Mouse (Mus musculus) spleen, postnatal 10 days (tissue): ENCODE data around the gene Slc23a4.

Experiments used
- DNase-seq, 2 experiments: peaks; one replicate each; pipeline ENCODE4 v3.0.0; 2021 to 2022; ENCODE audit warnings: low spot score in 2 of 2

Slc23a4 gene

GRCm38 (mm10) chr6:34988081-34988761 is at the start of gene Slc23a4:
Gene Slc23a4, minus strand, starts transcription at chr6:34988404.
- no peak for DNase-seq

DNA sequence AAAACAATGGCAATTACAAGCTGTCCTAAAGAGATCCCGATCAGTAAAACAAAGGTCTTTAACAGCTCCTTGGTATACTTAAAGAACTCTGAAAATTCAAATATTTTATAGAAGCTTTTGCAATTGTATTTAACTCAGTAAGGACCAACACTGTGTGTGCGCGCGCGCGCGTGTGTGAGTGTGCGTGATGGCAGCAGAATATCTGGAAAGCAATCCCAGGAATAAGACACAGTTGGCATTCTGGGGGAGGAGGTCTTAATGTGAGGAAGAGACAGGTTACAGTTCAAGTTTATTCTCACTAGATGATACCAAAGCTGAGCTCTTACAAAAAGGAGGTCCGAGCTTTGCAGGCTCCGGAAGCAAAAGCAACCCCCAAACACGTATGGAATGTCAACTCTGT is 45.1 kb upstream of the Slc23a4 start:
- DNase-seq = no peak

GRCm38 (mm10) chr6:35032704-35033103 is 44.5 kb upstream of the Slc23a4 start:
- no peak for DNase-seq

DNA sequence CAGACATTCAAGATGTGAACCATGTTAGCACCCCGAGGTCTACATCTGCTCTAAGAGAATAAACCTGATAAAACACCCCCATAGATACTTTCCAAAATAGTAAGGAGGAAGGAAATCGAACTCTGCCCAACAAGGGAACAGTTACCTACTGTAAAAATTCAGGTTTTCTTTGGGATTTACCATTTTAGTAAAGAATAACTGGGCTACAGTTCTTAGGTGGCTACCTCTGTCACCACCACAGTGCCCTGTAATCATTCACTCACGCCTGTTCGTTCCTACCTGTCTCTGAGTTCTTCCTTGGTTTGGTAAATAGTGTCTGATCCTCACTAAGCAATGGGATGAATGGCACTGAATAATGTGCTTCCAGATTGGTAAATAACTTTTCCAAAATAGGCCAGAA is 42.6 kb upstream of the Slc23a4 start:
- DNase-seq = no peak

- DNase-seq = no peak
Observed at GRCm38 (mm10) chr6:35030226-35030625, 42.0 kb upstream of the Slc23a4 start.

DNA sequence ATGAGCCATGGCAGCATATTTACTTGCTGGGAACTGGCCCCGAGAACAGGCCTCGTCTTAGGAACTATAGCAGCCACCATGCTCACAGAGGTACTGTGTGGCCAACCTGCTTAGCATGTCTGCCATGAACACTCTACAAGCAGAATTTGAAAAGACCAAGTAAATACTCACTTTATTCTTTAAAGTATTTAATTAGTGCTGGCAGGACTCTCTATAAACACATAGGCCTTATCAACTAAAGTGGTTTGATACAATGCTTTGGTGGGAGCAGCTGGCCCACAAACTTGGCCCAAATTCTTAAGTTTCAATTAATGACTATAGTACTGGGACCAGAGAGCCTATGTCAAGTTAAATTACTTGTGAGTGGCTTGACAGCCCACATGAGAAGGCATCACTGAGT is 39.8 kb upstream of the Slc23a4 start:
- no peak for DNase-seq

DNA sequence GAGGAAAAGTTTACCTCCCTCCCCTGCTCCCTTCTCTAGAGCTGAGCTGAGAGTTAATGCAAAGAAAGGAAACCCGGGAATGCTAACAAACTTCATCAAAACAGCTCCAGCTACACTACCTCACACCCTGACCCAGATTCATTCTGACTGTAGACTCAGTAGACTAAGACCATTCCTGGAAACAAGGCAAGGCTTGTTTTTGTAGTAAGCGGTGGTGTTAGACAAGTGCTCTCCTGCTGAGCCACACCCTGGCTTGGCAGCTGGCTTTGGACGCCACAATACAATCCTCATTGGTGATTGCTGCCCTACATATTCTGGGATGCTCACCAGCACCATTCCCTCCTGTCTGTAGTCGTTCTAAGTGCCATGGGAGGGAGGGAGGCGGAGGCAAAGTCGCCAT is 39.1 kb upstream of the Slc23a4 start:
- DNase-seq = no peak

GRCm38 (mm10) chr6:35016624-35017023 is 28.4 kb upstream of the Slc23a4 start:
- no peak for DNase-seq

DNA sequence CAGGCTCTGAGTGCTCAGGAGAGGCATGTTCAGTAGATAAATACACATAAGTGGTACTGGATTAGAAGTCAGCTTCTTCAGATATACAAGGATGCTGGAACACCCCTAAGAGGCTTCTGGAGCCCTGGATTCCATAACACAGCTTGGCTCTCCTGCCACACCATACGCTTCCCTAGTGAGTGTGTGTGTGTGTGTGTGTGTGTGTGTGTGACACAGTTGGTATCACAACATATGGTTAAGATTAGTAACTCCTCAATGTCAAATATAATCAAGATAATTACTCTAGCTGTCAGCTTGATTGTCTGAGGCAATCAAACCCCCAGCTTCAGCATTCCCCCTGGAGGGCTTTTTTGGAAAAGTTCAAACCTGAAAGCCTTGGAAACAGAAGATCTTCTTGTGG is 23.7 kb upstream of the Slc23a4 start:
- DNase-seq = no peak

DNA sequence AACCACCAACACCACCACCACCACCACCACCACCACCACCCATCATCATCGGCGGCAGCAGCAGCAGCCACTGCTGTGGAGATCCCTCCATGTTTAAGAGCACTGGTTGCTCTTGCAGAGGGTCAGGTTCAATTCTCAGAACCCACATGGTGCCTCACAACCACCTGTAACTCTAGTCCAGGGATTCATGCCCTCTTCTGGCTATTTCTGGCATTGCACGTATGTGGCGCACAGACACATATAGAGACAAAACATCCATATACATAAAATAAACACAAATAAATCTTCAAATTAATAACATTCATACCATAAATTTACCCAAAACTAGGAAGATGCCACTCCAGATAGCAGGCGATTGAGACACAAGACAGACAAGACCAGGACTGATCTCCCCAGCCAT is 22.5 kb upstream of the Slc23a4 start:
- DNase-seq = no peak

DNA sequence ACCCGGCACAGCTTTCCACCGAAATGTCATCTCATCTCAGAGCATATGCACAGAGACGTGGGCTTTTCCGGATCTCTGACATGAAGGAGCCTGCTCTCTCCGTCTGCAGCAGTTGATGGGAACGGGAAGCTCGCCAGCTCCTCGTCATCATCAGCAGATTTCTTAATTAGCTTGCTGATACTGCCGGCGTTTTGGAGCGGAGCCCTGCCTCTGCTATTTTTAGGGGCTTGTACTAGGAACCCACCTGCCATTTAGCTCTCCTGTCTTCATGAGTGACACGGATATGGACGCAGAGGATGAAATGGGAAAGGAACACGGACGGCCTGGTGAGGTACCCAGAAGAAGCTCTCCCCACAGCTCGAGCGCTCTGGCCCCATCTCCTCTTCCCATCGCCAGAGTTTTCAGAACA is 14.1 kb upstream of the Slc23a4 start:
- no peak for DNase-seq

- DNase-seq = no peak
Observed at GRCm38 (mm10) chr6:34999101-34999500, 10.9 kb upstream of the Slc23a4 start.

DNA sequence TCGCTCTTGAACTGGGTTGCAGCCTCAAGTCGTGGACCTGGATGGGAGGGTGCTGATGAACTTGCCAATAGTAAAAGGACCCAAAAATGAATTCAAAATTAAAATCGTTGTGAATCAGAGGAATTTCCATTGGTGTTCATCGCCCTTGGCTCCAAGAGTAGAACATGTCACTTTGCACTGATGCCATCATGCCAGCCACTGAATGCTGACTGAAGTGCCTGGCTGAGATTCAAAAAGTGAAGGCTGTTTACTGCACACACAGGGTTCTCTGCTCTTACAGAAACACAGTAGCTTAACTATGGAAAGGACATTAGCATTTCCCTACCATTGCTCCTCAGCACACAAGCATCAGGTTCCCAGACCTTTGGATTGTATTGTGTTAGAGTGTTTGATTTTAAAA is 8.3 kb upstream of the Slc23a4 start:
- no peak for DNase-seq

DNA sequence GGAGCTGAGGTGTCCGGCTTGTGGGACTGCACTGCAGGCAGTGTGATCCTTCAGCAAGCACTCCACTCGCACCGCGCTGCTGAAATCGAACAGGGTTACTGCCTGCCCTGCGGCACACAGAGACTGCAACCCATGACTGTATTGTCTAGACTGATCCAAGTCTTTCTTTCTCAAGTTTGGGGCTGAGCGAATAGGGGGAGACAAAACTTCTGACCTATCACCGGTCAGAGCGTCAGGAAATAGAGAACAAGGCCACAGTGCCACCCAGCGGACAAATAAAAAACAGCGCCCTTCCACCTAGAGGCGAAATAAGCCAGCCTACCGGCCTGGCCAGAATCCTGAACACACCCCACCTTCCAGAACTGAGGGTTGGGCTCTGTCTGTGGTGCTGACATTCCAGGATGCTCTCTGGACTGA is 7.1 kb upstream of the Slc23a4 start:
- peak; percentile 74 to 87 for DNase-seq

DNA sequence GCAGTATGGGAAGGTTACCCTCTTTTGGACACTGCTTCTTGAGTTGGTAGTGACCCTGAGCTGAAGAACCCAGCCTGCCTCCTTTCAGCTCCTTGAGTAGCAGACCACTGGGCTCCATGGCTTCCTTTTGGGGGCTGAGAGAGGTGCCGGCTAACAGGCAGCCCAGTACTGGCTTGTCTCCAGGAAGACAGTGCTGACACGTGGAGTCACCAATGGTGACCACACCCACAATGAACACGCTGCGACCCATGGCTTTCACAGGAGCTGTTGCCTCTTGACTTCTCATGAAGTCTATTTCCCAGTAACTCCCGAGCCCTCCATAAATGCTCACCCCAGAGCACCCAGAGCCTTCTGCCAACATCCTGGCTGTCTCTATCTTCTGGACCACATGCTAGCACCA is 6.5 kb upstream of the Slc23a4 start:
- DNase-seq = peak in 1 of 2 experiments; percentile 17

DNA sequence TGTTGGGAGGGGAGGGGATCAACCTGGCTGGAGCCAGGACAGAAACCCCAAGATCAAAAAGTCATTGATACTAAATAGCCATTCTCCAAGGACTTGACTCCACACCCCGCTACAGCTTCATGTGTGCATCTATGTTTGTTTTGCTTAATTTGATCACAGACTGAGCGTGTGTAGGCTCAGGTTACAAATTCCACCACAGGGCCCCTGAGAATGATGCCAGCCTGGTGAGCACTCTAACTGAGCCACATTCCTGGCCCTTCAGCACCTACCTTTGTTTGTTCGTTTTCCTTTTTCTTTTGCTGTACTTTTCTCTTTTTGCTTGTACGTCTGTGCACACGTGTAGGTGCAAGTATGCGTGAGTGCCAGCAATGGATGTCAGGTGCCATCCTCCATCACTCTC is 1.1 kb upstream of the Slc23a4 start:
- DNase-seq = no peak

- no peak for DNase-seq
Observed at GRCm38 (mm10) chr6:34987085-34987645, 1.0 kb downstream of the Slc23a4 start.

DNA sequence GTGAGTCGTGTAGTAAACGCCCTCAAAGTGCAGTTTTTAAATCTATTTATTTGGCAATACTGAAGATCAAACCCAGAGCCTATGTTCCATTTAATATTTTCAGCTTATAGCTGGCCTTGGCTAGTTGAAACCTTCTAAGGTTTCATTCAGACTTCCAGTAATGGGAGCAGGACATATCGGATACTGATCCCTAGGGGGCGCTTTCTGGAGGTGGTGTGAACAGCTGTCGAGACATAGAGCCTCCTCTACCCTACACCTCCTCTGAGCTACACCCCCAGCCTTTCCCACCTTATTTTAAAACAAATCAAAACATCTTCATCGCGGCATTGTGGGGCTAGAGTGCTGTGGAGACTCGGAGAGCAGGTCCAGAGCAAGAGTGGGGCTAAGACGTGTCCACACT is 7.5 kb downstream of the Slc23a4 start:
- DNase-seq = no peak

GRCm38 (mm10) chr6:34979291-34979690 is 8.9 kb downstream of the Slc23a4 start:
- DNase-seq = no peak

- no peak for DNase-seq
Observed at GRCm38 (mm10) chr6:34971181-34971580, 17.0 kb downstream of the Slc23a4 start.

DNA sequence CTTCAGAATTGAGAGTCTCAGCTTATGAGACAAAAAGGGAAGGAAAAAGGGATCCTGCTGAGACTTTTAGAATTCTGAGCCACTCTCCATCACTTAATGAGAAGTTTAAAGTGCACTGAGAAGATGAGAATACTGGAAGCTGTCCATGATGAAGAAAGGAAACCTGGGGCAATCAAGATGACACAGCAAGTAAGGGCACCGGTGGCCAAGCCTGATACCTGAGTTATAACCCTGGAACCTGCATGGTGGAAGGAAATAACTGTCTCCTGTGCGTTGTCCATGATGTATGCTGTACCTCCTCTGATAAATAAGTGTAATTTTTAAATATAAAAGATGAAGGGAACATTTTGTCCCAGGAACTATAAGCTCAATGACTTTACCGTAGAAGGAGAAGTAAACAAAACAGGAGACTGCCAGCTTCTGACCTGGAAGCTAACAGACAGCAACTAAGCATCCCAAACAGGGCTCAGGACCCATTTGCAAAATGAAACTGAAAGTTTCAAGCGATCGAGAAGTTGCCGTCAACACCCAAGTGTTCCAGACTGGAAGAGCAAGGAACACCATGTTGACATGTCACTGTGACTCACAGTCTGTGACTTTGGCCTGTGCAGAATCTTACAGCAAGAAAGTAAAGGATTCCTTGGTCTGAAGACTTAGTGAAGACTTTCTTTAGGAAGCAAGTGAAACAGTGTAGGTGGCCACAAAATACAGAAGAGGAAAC is 22.2 kb downstream of the Slc23a4 start:
- no peak for DNase-seq

DNA sequence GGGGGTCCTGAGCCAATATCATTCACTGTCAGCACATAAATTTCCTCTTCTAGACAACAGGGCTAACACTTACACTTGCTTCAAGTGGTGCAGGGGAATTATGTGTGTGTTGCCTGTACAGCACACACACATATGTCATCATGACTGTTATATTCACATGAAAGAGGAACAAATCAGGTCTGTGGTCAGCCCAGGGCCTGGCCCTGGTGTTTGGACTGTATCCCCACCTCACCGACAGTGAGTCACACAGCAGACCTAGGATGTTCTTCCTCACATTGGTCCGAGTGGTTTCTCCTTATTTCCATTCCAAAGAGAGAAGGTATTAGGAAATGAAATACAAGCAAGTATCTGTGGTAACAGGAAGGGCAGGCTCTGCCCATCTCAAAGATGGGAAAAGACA is 23.7 kb downstream of the Slc23a4 start:
- no peak for DNase-seq

DNA sequence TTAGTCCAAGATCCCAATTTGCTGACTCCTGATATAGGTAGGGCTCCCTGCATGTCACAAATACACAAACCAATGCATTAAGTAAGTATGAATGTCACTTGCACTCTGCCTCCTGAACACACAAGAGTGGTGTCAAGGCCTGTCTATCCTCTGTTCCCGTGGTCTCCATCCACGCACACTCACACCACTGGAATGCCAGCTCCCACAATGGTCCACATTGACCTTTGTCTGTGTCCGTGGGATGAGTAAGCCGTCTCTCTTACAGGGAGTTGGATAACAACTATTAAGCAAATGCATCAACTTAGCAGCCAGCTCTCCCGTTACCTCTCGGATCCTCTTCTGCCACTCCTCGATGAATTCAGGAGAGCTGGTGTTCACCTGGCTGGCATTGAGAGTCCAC is 29.1 kb downstream of the Slc23a4 start:
- no peak for DNase-seq
